Mouse (Mus musculus) kidney, adult 2 months (tissue): ENCODE results near the gene Rest. TPM values are rescaled to one million over a fixed set of nuclear protein-coding genes. Genes with fewer than 3 reads are reported as not detected.

Experiments used
- DNase-seq: peaks from one replicate; pipeline ENCODE4 v3.0.0; 2021
- H3K27ac ChIP-seq: fragments of 200-500 bp; 2 replicates; pipeline ENCODE4 v1.5.1; 2012; ENCODE audit warnings: low read depth, low read length, control low read depth, inconsistent platforms; ENCODE audit not compliant: insufficient read depth
- H3K27me3 ChIP-seq: fragments of 200-500 bp; replicated peaks from 2 replicates; pipeline ENCODE4 v1.6.1; 2012; ENCODE audit warnings: mild to moderate bottlenecking, moderate library complexity, low read length, inconsistent platforms; ENCODE audit not compliant: control insufficient read depth, insufficient read depth
- H3K36me3 ChIP-seq: fragments of 200-500 bp; 2 replicates; pipeline ENCODE4 v1.6.1; 2012; ENCODE audit warnings: mild to moderate bottlenecking, moderate library complexity, low read length, inconsistent platforms; ENCODE audit not compliant: control insufficient read depth, insufficient read depth
- H3K4me1 ChIP-seq: fragments of 200-500 bp; 2 replicates; pipeline ENCODE4 v1.6.1; 2011; ENCODE audit warnings: low read length; ENCODE audit not compliant: control insufficient read depth, insufficient read depth
- H3K4me3 ChIP-seq: fragments of 200-500 bp; 2 replicates; pipeline ENCODE4 v1.5.1; 2011; ENCODE audit warnings: mild to moderate bottlenecking, low read depth, low read length, control low read depth; ENCODE audit not compliant: insufficient read depth
- CTCF ChIP-seq: fragments of 200-500 bp; conservative IDR thresholded peaks from 2 replicates; pipeline ENCODE4 v1.5.1; 2011; ENCODE audit warnings: low read depth, mild to moderate bottlenecking, control low read depth, low read length, moderate library complexity, mixed read lengths; ENCODE audit not compliant: insufficient read depth, insufficient read length
- POLR2A ChIP-seq: fragments of 200-500 bp; IDR thresholded peaks from one replicate; pipeline ENCODE4 v1.6.1; 2011; ENCODE audit warnings: low read depth, low read length, control low read depth
- WGBS: fragments of 180-500 bp; shearing (Covaris S2); methylation state at CpG from one replicate; pipeline ENCODE4 v1.1.7; 2018; 5-methylcytosine and 5-hydroxymethylcytosine counted together
- polyA plus RNA-seq: library from polyadenylated mRNA; depleted of rRNA; stranded (reverse); fragments of >200 nt; gene quantifications from 2 replicates; pipeline ENCODE4 v1.2.3, GENCODE M21; 2012

The Rest gene
- polyA plus RNA-seq, 1 experiment: 8.3 TPM

- Histone ChIP-seq H3K27me3 (no peaks in the 10 kb centered on the region), H3K27ac (no peak overlapping the region), H3K36me3 (no peaks in the 10 kb centered on the region; the same call in 1 of the 2 replicates), H3K4me1 (peaks cover 8% of the 10 kb centered on the region; the same call in 1 of the 2 replicates), H3K4me3 (no peak overlapping the region)
- WGBS: 60% methylated on average over 7 of the region's 7 CpGs
- no peak for TF ChIP-seq POLR2A
- no peak for TF ChIP-seq CTCF
- DNase-seq: no peak
Measured at GRCm38 (mm10) chr5:77273151-77273550, 7.9 kb downstream of the Rest start.

- Histone ChIP-seq H3K27ac (no peak overlapping the region), H3K4me3 (no peak overlapping the region), H3K36me3 (no peaks in the 10 kb centered on the region; the same call in 1 of the 2 replicates), H3K27me3 (no peaks in the 10 kb centered on the region), H3K4me1 (peaks cover 5% of the 10 kb centered on the region; the same call in 1 of the 2 replicates)
- peak; percentile 27; the same call in 1 of the 2 replicates for TF ChIP-seq CTCF
- no peak for TF ChIP-seq POLR2A
- 84% methylated on average over 5 of the region's 5 CpGs for WGBS
- DNase-seq: no peak
Measured at GRCm38 (mm10) chr5:77275950-77276349, 10.7 kb downstream of the Rest start.

GRCm38 (mm10) chr5:77277204-77277603 is 11.9 kb downstream of the Rest start:
- peaks cover 4% of the 10 kb centered on the region for H3K36me3 ChIP-seq
- WGBS: 93% methylated on average over 6 of the region's 6 CpGs

GRCm38 (mm10) chr5:77281518-77282174 is 16.4 kb downstream of the Rest start:
- no peak overlapping the region for H3K27ac ChIP-seq
- WGBS: 72% methylated on average over 20 of the region's 20 CpGs
- DNase-seq: no peak
- H3K27me3 ChIP-seq: no peaks in the 10 kb centered on the region
- no peak overlapping the region for H3K4me3 ChIP-seq
- peaks cover 6% of the 10 kb centered on the region for H3K36me3 ChIP-seq
- TF ChIP-seq CTCF: no peak
- TF ChIP-seq POLR2A: no peak
- no peaks in the 10 kb centered on the region for H3K4me1 ChIP-seq

More at GRCm38 (mm10) chr5:77277204-77277603, 11.9 kb downstream of the Rest start:
- TF ChIP-seq CTCF (no peak), POLR2A (no peak)
- H3K4me3 ChIP-seq: no peak overlapping the region
- no peak for DNase-seq
- no peak overlapping the region for H3K27ac ChIP-seq
- no peaks in the 10 kb centered on the region for H3K27me3 ChIP-seq
- H3K4me1 ChIP-seq: peaks cover 5% of the 10 kb centered on the region; the same call in 1 of the 2 replicates

GRCm38 (mm10) chr5:77282242-77282641 is 17.0 kb downstream of the Rest start:
- Histone ChIP-seq H3K4me1 (no peaks in the 10 kb centered on the region), H3K27ac (no peak overlapping the region), H3K4me3 (no peak overlapping the region), H3K36me3 (peaks cover 6% of the 10 kb centered on the region), H3K27me3 (no peaks in the 10 kb centered on the region)
- 78% methylated on average over 9 of the region's 9 CpGs for WGBS
- no peak for TF ChIP-seq CTCF
- no peak for TF ChIP-seq POLR2A
- DNase-seq: no peak

GRCm38 (mm10) chr5:77285685-77286084 is 20.4 kb downstream of the Rest start:
- no peak for DNase-seq
- WGBS: 72% methylated on average over 7 of the region's 7 CpGs
- Histone ChIP-seq H3K27ac (no peak overlapping the region), H3K27me3 (no peaks in the 10 kb centered on the region), H3K4me3 (no peak overlapping the region), H3K4me1 (no peaks in the 10 kb centered on the region), H3K36me3 (peaks cover 6% of the 10 kb centered on the region)
- no peak for TF ChIP-seq CTCF
- no peak for TF ChIP-seq POLR2A

GRCm38 (mm10) chr5:77286904-77287303 is 21.6 kb downstream of the Rest start:
- no peaks in the 10 kb centered on the region for H3K27me3 ChIP-seq

More at GRCm38 (mm10) chr5:77286904-77287303, 21.6 kb downstream of the Rest start:
- Histone ChIP-seq H3K27ac (no peak overlapping the region), H3K4me3 (no peak overlapping the region), H3K4me1 (no peaks in the 10 kb centered on the region), H3K36me3 (peaks cover 3% of the 10 kb centered on the region)
- no peak for DNase-seq
- no peak for TF ChIP-seq POLR2A
- TF ChIP-seq CTCF: no peak
- WGBS: 89% methylated on average over 5 of the region's 5 CpGs
